Mouse (Mus musculus): ENCODE data around the gene Atp8b5. TPM values are rescaled to one million over a fixed set of nuclear protein-coding genes. Genes with fewer than 3 reads are reported as not detected.

Atp8b5 gene
- total and polyA plus RNA-seq, 2 experiments from 2014 or later: 0.44 to 2.4 TPM

GRCm38 (mm10) chr4:43244022-43244421, 22.9 kb upstream of the Atp8b5 start:
- Histone ChIP-seq H3K9me3 (ENCODE audit: low read length) (no peaks in the 10 kb centered on the region), H3K4me2 (ENCODE audit: low read depth, low read length) (no peak overlapping the region), H3K27me3 (ENCODE audit: insufficient read depth, low read length) (no peaks in the 10 kb centered on the region), H3K36me3 (ENCODE audit: insufficient read depth, low read length) (no peaks in the 10 kb centered on the region; the same call in 1 of the 2 replicates), H3K4me1 (ENCODE audit: insufficient read depth, low read length) (no peaks in the 10 kb centered on the region), H3K9ac (replicated peaks; ENCODE audit: low read length) (no peak overlapping the region), H3K27ac (no peak overlapping the region), H3K4me3 (ENCODE audit: low read length) (no peak overlapping the region)
- TF ChIP-seq CTCF (IDR thresholded peaks at IDR 0.05; ENCODE audit: low read depth): peak; percentile 68
- WGBS: 39% methylated on average over 2 of the region's 2 CpGs
- peak; percentile 75 for DNase-seq (ENCODE audit: low spot score)
- ATAC-seq: peak; percentile 61; the same call in 1 of the 2 replicates

DNA sequence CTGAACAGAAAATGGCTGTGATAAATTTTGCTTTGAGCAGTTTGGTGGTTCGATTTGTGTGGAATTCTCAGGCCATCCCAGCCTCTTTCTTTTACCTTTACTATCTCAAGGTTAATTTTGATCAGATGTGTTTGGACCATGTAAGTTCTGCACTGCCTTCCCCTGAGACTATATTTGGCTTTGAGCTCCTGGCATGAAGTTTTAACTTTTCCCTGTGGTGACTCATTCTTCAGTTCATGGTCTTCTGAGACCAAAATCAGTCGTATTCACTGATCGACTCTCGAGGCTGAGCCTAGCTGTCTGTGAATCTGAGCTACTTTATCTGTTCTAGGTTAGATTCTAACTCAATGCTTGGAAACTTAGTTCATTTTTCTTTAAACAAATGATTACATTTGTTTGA, 21.2 kb upstream of the Atp8b5 start:
- no peak overlapping the region for H3K27ac ChIP-seq
- no peaks in the 10 kb centered on the region; the same call in 1 of the 2 replicates for H3K36me3 ChIP-seq (ENCODE audit: insufficient read depth, low read length)
- no peaks in the 10 kb centered on the region for H3K9me3 ChIP-seq (ENCODE audit: low read length)
- no peaks in the 10 kb centered on the region for H3K27me3 ChIP-seq (ENCODE audit: insufficient read depth, low read length)
- H3K9ac ChIP-seq (replicated peaks; ENCODE audit: low read length): no peak overlapping the region
- WGBS: 91% methylated on average over 4 of the region's 4 CpGs
- no peaks in the 10 kb centered on the region for H3K4me1 ChIP-seq (ENCODE audit: insufficient read depth, low read length)
- no peak overlapping the region for H3K4me3 ChIP-seq (ENCODE audit: low read length)
- ATAC-seq (no peak), DNase-seq (ENCODE audit: low spot score) (no peak)
- H3K4me2 ChIP-seq (ENCODE audit: low read depth, low read length): no peak overlapping the region
- TF ChIP-seq CTCF (IDR thresholded peaks at IDR 0.05; ENCODE audit: low read depth): no peak

GRCm38 (mm10) chr4:43248026-43248425, 18.9 kb upstream of the Atp8b5 start:
- H3K36me3 ChIP-seq (ENCODE audit: insufficient read depth, low read length): peaks cover 3% of the 10 kb centered on the region; the same call in 1 of the 2 replicates
- no peak for ATAC-seq
- no peaks in the 10 kb centered on the region for H3K4me1 ChIP-seq (ENCODE audit: insufficient read depth, low read length)
- WGBS: 15% methylated on average over 7 of the region's 7 CpGs
- no peak for DNase-seq (ENCODE audit: low spot score)
- no peak overlapping the region for H3K4me3 ChIP-seq (ENCODE audit: low read length)
- no peak overlapping the region for H3K9ac ChIP-seq (replicated peaks; ENCODE audit: low read length)
- no peak overlapping the region for H3K27ac ChIP-seq
- no peaks in the 10 kb centered on the region for H3K9me3 ChIP-seq (ENCODE audit: low read length)
- no peaks in the 10 kb centered on the region for H3K27me3 ChIP-seq (ENCODE audit: insufficient read depth, low read length)
- TF ChIP-seq CTCF (IDR thresholded peaks at IDR 0.05; ENCODE audit: low read depth): no peak
- no peak overlapping the region for H3K4me2 ChIP-seq (ENCODE audit: low read depth, low read length)

GRCm38 (mm10) chr4:43248909-43249308, 18.1 kb upstream of the Atp8b5 start:
- no peak for ATAC-seq

DNA sequence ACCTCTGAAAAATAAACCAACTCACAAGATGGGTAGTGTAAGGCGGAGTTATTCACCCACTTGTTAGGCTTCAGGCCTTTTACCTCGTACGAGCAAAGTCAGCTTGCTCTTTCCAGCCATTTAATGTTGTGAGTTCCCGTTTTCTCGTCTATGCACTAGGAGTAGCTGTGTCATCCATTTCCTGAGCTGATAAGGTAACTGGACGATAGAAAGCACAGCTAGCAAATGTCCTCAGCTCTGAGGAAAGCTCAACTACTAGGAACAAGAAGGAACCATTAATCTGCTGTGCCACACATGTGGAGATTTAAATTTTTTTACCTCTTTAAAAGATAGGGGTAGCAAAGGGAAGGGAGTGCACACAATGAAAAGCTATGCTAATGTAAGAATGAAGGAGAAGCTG, 15.7 kb upstream of the Atp8b5 start:
- ATAC-seq (no peak), DNase-seq (ENCODE audit: low spot score) (no peak)
- Histone ChIP-seq H3K27me3 (ENCODE audit: insufficient read depth, low read length) (no peaks in the 10 kb centered on the region), H3K9me3 (ENCODE audit: low read length) (no peaks in the 10 kb centered on the region), H3K4me3 (ENCODE audit: low read length) (no peak overlapping the region), H3K9ac (replicated peaks; ENCODE audit: low read length) (no peak overlapping the region), H3K36me3 (ENCODE audit: insufficient read depth, low read length) (peaks cover 16% of the 10 kb centered on the region), H3K4me1 (ENCODE audit: insufficient read depth, low read length) (no peaks in the 10 kb centered on the region), H3K27ac (no peak overlapping the region), H3K4me2 (ENCODE audit: low read depth, low read length) (no peak overlapping the region)
- TF ChIP-seq CTCF (IDR thresholded peaks at IDR 0.05; ENCODE audit: low read depth): no peak
- WGBS: 83% methylated on average over 6 of the region's 6 CpGs

More at GRCm38 (mm10) chr4:43248909-43249308, 18.1 kb upstream of the Atp8b5 start:
- Histone ChIP-seq H3K36me3 (ENCODE audit: insufficient read depth, low read length) (peaks cover 3% of the 10 kb centered on the region; the same call in 1 of the 2 replicates), H3K27me3 (ENCODE audit: insufficient read depth, low read length) (no peaks in the 10 kb centered on the region), H3K9ac (replicated peaks; ENCODE audit: low read length) (no peak overlapping the region), H3K9me3 (ENCODE audit: low read length) (no peaks in the 10 kb centered on the region), H3K4me3 (ENCODE audit: low read length) (no peak overlapping the region), H3K4me1 (ENCODE audit: insufficient read depth, low read length) (no peaks in the 10 kb centered on the region), H3K4me2 (ENCODE audit: low read depth, low read length) (no peak overlapping the region), H3K27ac (no peak overlapping the region)
- WGBS: 78% methylated on average over 2 of the region's 2 CpGs
- no peak for TF ChIP-seq CTCF (IDR thresholded peaks at IDR 0.05; ENCODE audit: low read depth)
- no peak for DNase-seq (ENCODE audit: low spot score)

- Histone ChIP-seq H3K27me3 (ENCODE audit: insufficient read depth, low read length) (no peaks in the 10 kb centered on the region), H3K4me1 (ENCODE audit: insufficient read depth, low read length) (no peaks in the 10 kb centered on the region), H3K27ac (no peak overlapping the region), H3K36me3 (ENCODE audit: insufficient read depth, low read length) (peaks cover 21% of the 10 kb centered on the region), H3K9ac (replicated peaks; ENCODE audit: low read length) (no peak overlapping the region), H3K9me3 (ENCODE audit: low read length) (no peaks in the 10 kb centered on the region), H3K4me3 (ENCODE audit: low read length) (no peak overlapping the region), H3K4me2 (ENCODE audit: low read depth, low read length) (no peak overlapping the region)
- ATAC-seq: no peak
- no peak for DNase-seq (ENCODE audit: low spot score)
- no peak for TF ChIP-seq CTCF (IDR thresholded peaks at IDR 0.05; ENCODE audit: low read depth)
- WGBS: 100% methylated on average over 2 of the region's 2 CpGs
Measured at GRCm38 (mm10) chr4:43257040-43257439, 9.9 kb upstream of the Atp8b5 start.

DNA sequence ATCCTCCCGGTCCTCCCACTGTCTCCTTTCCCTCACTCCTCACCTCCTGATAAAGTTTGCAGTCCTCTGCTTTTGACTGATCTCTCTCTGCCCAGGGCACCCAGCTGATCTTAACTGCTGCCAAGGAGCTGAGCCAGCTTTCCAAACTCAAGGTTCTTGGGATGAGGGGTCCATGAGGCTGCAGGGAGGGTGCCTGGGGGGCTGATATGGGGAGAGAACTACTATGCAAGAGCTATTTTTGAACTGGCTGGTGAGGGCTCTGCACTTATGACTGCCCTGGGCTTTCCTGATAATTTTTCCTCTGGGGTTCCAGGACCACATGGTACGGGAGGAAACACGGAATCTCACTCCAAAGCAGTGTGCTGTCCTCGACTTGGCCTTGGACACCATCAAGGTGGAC, 8.4 kb upstream of the Atp8b5 start:
- no peak overlapping the region for H3K4me3 ChIP-seq (ENCODE audit: low read length)
- H3K9ac ChIP-seq (replicated peaks; ENCODE audit: low read length): no peak overlapping the region
- TF ChIP-seq CTCF (IDR thresholded peaks at IDR 0.05; ENCODE audit: low read depth): no peak
- no peak overlapping the region for H3K27ac ChIP-seq
- ATAC-seq: no peak
- no peaks in the 10 kb centered on the region for H3K27me3 ChIP-seq (ENCODE audit: insufficient read depth, low read length)
- no peak for DNase-seq (ENCODE audit: low spot score)
- 85% methylated on average over 4 of the region's 4 CpGs for WGBS
- peaks cover 19% of the 10 kb centered on the region for H3K36me3 ChIP-seq (ENCODE audit: insufficient read depth, low read length)
- H3K9me3 ChIP-seq (ENCODE audit: low read length): no peaks in the 10 kb centered on the region
- no peaks in the 10 kb centered on the region for H3K4me1 ChIP-seq (ENCODE audit: insufficient read depth, low read length)
- no peak overlapping the region for H3K4me2 ChIP-seq (ENCODE audit: low read depth, low read length)
